Mouse (Mus musculus): ENCODE measurements around the gene Tesk2.

Gene Tesk2

DNA sequence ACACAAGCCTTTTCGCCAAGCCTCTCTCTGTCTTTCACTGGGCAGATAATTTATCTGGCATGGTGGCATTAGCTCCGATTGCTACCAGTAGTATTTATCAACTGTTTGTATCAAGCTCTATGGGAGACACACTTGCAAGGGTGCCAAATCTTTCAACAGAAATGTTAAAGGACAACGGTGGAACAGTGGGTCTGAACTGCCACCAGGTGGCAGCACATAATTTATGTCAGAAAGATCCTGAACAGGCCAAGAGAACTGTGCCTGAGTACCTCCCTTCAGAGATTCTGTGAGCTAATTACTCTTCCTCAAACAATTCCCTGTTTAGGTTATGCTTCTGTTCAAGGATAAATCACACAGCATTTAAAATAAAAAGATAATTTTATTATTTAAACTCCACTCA lies 1.4 kb upstream of the Tesk2 start:
- peak; percentile 52 for DNase-seq (ENCODE audit: low spot score)

GRCm38 (mm10) chr4:116721098-116721628 lies 415 bp downstream of the Tesk2 start:
- DNase-seq (ENCODE audit: low spot score) = no peak

DNA sequence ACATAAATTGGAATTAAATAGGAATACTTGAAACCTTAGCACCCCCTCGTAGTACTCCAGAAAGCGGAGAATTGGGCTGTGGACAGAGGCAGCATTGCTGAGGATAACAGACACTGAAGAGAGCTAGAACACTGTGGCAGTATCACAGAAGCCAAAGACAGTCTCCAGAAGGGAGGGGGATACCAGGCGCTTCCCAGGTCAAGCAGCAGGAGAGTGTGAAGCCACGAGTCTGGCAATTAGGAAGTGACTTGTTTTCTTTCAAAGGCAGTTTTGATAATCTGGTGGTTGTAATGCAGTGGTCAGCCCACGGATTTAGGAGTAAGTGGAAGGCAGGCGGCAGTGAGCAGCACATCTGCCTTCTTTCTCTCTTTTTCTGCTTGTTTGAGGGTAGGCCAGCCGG lies 1.5 kb downstream of the Tesk2 start:
- no peak for DNase-seq (ENCODE audit: low spot score)

DNA sequence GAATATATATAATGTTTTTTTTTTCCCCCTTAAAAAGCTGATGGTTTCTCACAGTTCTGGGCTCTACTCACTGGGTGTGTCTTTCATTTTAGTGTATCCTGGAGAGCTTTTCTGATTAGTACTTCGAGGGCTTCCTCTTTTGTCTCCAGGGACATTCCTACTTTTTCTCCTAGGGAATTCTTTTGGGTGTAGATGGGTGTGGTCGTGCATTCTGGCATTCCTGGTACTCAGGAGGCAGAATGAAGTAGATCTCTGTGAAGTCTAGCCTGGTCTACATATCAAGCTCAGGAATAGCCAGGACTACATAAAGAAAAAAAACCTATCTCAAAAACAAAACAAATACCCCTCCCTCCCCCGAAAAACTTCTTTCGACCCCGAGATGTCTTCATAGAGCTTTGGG lies 4.7 kb downstream of the Tesk2 start:
- DNase-seq (ENCODE audit: low spot score) = no peak

DNA sequence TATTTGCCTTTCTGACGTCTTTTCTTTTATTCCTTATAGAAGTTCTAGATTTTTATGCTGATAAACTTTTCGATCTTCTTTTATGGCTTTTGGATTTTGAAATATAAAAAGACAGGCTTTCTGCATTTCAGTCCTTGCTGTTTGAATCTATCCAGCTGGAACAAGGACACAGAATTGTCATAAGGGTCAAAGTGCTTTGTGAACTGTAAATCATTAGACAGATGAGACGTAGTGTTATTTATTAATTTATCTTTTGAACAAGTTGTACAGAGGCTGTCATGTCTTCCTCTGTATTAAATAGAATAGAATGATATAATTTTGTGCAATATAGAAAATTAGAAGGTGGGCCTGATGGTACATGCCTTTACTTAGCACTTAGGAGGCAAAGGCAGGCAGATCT lies 6.7 kb downstream of the Tesk2 start:
- DNase-seq (ENCODE audit: low spot score) = no peak

DNA sequence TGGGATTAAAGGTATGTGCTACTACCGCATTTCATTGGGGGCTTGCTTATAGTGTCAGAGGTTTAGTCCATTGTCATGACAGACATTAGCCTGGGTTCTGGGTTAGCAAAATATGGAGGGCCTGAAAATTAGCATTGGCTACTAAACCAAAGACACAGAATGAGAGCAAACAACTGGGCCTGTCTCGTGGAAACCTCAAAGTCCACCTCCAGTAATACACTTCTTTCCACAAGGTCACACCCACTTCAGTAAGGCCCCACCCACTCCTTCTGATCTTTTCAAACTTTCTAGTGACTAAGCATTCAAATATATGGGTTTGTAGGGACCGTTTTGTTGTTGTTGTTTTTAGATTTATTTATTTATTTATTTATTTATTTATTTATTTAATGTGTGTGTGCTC lies 8.8 kb downstream of the Tesk2 start:
- no peak for DNase-seq (ENCODE audit: low spot score)

DNA sequence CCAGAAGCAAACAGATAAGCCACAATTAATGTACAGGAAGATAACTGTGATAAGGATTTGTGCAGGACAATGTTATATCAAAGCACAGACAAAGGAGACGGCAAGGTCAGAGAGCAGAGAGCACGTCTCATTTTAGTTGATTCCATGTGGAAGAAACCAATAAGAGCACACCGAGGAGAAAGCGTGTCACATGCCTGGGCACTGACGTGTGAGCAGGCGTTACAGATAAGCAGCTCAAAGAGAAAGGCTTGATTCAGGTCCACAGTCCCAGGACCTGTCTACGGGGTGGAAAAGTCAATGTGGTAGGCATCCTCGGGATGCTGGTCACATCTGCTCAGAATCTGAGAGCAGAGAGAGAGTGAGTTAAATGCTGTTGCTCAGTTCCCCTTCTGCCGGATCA lies 10.3 kb downstream of the Tesk2 start:
- DNase-seq (ENCODE audit: low spot score) = no peak

DNA sequence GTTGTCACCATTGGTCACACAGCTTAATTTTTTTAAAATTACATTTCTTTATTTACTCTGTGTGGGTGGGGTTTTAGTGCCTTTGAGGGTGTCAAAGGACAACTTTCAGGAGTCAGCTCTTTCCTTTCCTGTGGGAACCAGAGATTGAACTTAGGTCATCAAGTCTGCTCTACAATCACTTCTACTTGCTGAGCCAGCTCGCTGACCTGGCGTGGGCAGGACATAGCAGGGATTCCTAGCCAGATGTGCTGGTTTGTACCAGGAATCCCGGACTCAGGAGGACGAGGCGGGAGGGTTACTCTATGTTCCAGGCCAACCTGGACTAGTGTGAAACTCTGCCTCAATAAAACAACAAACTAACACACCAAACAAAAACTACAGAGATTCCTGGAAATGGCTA lies 11.6 kb downstream of the Tesk2 start:
- DNase-seq (ENCODE audit: low spot score) = no peak

DNA sequence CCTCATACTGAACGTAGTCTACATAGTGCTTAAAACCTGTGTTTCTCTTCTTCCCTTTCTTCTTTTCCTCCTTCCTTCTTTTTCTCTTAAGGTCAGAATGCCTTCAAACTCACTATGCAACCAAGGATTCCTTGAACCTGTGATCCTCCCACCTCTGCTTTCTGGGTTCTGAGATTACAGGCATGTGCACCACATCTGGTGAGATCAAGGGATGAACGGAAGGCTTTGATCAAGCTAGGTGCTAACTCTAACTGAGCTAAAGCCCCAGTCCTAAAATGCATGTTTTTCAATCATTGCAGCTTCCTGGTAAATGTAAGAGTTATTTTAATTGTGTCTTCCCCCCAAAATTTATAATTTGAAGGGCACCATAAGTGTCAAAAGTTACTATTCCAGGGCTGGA lies 14.2 kb downstream of the Tesk2 start:
- DNase-seq (ENCODE audit: low spot score) = no peak

GRCm38 (mm10) chr4:116738972-116739751 lies 18.4 kb downstream of the Tesk2 start:
- no peak for DNase-seq (ENCODE audit: low spot score)

- DNase-seq (ENCODE audit: low spot score) = no peak
Measured at GRCm38 (mm10) chr4:116749750-116750149, 29.0 kb downstream of the Tesk2 start.

GRCm38 (mm10) chr4:116761914-116762313 lies 41.2 kb downstream of the Tesk2 start:
- DNase-seq (ENCODE audit: low spot score) = no peak

DNA sequence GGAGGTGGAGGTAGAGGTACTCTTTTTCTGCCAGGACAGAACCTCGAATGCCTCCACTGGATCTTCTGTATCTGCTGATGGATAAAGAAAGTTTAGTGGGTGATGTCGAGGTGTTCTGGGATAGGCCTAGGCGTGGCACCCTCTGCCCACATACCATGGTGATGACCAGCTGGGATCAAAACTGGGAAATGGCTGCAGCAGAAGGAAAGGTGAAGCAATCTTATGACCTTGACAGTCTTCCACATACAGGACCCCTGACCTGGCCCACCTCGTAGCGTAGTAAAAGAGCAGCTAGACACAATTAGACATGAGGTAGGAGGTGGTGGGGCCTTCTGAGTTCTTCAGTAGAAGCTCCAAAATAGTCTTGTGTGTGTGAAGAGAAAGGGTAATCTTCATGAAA lies 43.3 kb downstream of the Tesk2 start:
- no peak for DNase-seq (ENCODE audit: low spot score)

DNA sequence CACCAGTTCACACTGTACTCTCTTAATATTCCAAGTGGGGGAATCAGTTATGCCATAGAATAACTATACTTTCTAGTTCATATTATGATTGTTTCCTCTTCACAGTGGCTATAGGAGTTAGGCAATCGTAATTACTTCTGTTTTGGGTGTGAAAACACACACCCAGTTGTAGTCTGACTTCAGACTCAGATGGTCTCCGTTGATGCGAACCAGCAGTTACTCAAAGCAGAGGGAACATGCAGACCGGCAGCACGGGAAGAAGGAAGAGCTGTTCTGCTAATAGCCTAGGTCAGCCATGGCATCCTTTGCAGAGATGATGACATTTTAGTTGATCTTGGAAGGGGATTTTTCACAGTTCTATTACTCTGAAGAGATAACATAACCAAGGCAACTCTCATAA lies 47.8 kb downstream of the Tesk2 start:
- DNase-seq (ENCODE audit: low spot score) = no peak

DNA sequence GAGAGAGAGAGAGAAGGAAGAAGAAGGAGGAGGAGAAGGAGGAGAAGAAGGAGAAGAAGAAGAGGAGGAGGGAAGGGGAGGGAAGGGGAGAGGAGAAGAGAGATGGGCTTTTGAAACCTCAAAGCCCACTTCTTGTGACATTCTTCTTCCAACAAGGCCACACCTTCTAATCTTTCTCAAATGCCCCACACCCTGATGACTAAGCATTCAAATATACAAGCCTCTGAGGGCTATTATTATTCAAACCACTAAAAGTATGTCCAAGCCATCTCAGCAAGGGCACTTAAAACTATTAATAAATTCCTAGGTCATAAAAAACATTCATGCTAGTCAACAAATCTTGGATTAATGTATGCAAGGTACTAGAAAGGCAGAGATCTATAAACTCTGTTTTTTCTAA lies 48.3 kb downstream of the Tesk2 start:
- DNase-seq (ENCODE audit: low spot score) = no peak

GRCm38 (mm10) chr4:116776391-116776790 lies 55.6 kb downstream of the Tesk2 start:
- no peak for DNase-seq (ENCODE audit: low spot score)

DNA sequence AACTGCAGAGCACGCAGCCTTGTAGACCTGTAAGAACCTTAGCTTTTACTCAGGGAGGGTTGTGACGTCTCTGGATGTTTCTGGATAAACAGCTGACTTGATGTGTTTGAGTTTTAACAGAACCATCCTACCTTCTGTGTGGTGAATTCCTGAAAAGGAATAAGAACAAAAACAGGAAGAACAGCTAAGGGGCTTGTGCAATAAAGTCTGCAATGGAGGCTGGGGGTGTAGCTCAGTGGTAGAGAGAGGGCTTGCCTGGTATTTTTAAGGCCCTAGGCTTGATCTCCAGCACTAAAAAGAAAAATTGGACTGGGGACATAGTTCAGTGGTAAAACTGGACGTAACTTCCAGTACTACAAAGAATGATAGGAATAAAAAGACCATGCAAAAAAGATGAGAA lies 56.3 kb downstream of the Tesk2 start:
- DNase-seq (ENCODE audit: low spot score) = no peak

GRCm38 (mm10) chr4:116780541-116780940 lies 59.8 kb downstream of the Tesk2 start:
- no peak for DNase-seq (ENCODE audit: low spot score)

DNA sequence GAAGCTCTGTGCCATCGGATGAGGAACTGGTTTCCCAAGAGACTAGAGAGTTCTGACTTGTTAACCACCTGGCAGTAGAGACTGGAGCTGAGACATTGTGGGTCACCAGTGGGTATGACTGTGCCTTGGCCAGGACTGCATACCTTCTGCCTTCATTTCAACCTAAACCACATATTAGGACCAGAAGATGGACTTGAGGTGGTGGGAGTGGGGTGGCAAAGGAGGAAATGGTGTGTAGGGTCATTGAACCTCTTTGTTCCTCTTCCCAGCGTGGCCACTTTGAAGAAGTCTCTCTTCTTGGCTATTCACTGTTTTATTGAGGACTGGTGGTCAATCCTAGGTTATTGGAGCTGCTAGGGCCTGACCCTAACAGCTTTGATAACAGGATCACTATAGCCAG lies 60.6 kb downstream of the Tesk2 start:
- DNase-seq (ENCODE audit: low spot score) = no peak

DNA sequence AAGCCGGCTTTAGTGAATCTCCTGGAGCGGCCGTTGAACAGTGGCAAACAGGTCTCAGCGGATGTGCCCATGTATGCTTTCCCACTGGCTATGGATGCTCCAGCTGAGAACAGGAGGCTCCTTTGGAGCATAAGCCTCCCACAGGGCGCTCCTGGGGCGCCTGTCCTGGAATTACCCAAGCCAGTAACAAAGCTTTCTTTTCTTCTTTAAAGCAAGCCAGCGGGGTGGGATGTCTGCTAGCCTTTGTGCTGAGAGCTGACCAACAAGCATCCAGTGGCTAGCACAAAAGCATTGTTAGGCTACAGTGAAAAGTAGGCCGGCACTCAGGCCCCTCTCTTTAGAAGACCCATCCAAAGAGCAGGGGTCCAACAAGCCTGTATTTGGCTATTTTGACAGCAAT lies 61.4 kb downstream of the Tesk2 start:
- DNase-seq (ENCODE audit: low spot score) = no peak

- DNase-seq (ENCODE audit: low spot score) = no peak
Measured at GRCm38 (mm10) chr4:116786587-116786986, 65.8 kb downstream of the Tesk2 start.

- DNase-seq (ENCODE audit: low spot score) = no peak
Measured at GRCm38 (mm10) chr4:116787985-116788760, 67.4 kb downstream of the Tesk2 start.

DNA sequence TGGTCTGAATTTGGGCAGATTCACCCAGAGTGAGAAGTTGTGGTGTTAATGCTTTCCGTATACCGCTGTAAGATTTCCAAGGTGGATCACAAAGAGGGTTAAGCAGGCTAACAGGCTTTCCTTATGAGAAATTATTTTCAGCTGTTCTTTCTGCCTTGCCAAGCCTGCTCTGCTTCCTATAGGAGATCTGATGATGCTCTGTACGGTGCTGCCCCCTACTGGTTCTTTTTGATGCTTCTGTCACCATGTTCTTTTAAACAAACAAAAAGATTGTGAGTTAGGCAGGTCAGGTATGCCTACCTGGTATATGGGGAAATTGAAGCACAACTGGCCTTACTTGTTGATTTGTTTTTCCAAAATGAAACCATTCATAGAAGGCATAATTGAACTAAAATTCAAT lies 68.2 kb downstream of the Tesk2 start:
- DNase-seq (ENCODE audit: low spot score) = peak; percentile 67
